Mouse (Mus musculus) embryonic fibroblast, embryonic 13.5 days (primary cell): ENCODE data around the gene Syce3.

Experiments used
- CTCF ChIP-seq: IDR thresholded peaks from 2 replicates; pipeline ENCODE4 v1.5.1; 2011; ENCODE audit warnings: mild to moderate bottlenecking, control low read depth, low read length, moderate library complexity, borderline replicate concordance; ENCODE audit not compliant: insufficient read depth
- POLR2A ChIP-seq: IDR thresholded peaks from 2 replicates; pipeline ENCODE4 v1.6.1; 2011; ENCODE audit warnings: low read depth, mild to moderate bottlenecking, control low read depth, low read length, moderate library complexity

DNA sequence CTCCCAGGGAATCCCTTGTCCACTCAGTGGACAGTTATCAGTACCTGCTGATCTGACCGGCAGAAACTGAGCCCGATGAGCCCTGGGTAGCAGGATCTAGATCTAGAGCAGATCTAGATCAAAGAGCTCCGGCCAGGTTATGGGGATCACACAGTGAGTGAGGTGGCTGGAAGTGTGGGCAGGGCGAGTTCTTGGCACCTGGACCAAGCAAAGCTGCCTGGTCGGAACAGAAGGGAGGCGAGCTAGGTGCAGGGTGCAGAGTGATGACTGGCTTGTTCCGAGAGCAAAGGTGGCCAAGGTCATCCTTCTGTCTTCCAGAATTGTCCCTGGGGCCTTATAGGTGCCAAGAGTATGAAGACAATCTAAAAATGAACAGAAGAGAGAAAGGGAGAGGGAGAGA is 49.5 kb upstream of the Syce3 start:
- TF ChIP-seq CTCF (no peak), POLR2A (no peak)
